Mouse (Mus musculus) stomach, postnatal 0 days (tissue): ENCODE results near the gene Gm10135.
"Not testable (repeated sequence)": the region's sequence is repeated elsewhere in the genome, so short reads cannot be mapped to it uniquely, and the experiment has no call there.

Experiments used
- CTCF ChIP-seq: IDR thresholded peaks from 2 replicates; pipeline ENCODE4 v1.5.1; 2016; ENCODE audit warnings: antibody characterized with exemption, low read depth, mild to moderate bottlenecking, moderate library complexity
- EP300 ChIP-seq: optimal IDR thresholded peaks from 2 replicates; pipeline ENCODE3; 2016; ENCODE audit warnings: antibody characterized with exemption

DNA sequence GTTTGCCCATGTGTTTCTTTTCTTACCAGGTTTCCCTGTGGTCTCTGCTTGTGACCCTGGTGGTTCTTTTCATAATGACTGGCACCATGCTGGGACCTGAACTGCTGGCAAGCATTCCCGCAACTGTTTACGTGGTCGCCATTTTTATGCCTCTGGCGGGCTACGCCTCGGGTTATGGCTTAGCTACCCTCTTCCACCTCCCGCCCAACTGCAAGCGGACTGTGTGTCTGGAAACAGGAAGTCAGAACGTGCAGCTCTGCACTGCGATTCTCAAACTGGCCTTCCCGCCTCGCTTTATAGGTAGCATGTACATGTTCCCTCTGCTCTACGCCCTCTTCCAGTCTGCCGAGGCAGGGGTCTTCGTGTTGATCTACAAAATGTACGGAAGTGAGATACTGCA, 37.3 kb upstream of the Gm10135 start:
- TF ChIP-seq CTCF, EP300: not testable (repeated sequence)
